Mouse (Mus musculus) c-Kit-positive CD71-positive TER-119-negative erythroid progenitor cells, embryonic 14.5 days (primary cell): ENCODE measurements around the gene Smim20.

Experiments
- DNase-seq: peaks from one replicate; pipeline ENCODE4 v3.0.0-alpha.2; 2013; ENCODE audit warnings: low read depth

Smim20 gene

GRCm38 (mm10) chr5:53266181-53266580, 702 bp upstream of the Smim20 start:
- DNase-seq, result no peak

GRCm38 (mm10) chr5:53268095-53268692, 1.3 kb downstream of the Smim20 start:
- DNase-seq, result no peak

- DNase-seq, result no peak
These were observed 2.9 kb downstream of the Smim20 start for GRCm38 (mm10) chr5:53269799-53270198.

DNA sequence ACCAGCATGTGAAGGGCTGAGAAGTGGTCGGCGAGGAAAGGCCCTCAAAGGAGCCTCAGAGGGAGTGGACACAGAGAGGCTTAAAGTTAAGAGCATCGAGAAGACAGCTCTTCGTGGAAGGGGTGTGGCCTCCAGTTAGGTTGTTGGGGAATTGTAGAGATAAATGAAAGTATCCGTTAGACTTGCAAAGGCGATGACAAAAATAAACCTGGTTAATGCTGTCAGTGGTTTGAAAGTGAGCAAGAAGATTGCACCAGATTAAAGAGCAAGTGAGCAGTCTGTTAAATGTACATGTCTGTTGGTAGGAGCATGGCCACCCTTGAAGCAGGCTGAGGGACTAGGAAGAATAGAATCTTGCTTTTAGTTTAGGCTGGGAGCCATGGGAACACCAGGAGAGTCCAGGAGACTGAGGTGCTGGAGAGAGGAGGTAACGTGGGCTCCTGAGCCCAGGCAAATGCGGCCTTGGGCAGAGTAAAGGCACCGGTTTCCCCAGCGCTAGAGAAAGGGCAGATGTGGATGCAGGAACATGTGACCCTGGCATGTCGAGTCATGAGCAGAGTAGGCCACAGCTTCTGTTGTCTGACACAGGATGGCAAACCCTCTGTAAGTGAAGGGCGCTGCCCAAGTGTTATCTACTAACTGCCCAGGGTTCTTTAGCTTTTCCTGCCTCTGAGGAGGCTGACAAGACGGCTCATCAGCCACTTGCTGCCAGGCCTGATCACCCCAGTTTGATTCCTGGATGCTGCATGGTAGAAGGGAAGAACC, 4.2 kb downstream of the Smim20 start:
- DNase-seq, result no peak

DNA sequence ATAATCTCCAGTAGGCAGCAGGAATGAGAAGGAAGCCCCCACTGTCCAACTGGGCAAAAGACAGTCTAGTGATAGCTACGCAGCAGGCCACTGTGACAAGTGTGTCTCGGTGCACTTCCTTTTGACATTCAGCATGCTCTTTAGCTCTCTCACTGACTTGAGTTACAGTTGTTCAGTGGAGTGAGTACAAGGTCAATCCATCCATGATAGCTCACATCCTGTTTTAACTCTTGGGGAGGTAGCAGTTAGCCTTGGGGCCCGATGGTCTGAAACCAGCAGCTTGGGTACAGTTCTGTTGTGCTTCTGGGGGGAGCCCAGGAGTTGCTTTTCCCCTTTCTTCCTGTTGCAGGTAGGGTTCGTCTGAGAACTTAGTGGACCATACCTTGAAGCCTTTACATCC, 5.7 kb downstream of the Smim20 start:
- no peak for DNase-seq

- DNase-seq, result no peak
These were observed 7.0 kb downstream of the Smim20 start for GRCm38 (mm10) chr5:53273699-53274430.

GRCm38 (mm10) chr5:53274811-53275355, 8.0 kb downstream of the Smim20 start:
- DNase-seq, result no peak

- no peak for DNase-seq
These were observed 8.5 kb downstream of the Smim20 start for GRCm38 (mm10) chr5:53275376-53275775.

- DNase-seq, result no peak
These were observed 9.7 kb downstream of the Smim20 start for GRCm38 (mm10) chr5:53276470-53277022.

GRCm38 (mm10) chr5:53277716-53278263, 10.9 kb downstream of the Smim20 start:
- no peak for DNase-seq

- no peak for DNase-seq
These were observed 12.4 kb downstream of the Smim20 start for GRCm38 (mm10) chr5:53279216-53279813.

DNA sequence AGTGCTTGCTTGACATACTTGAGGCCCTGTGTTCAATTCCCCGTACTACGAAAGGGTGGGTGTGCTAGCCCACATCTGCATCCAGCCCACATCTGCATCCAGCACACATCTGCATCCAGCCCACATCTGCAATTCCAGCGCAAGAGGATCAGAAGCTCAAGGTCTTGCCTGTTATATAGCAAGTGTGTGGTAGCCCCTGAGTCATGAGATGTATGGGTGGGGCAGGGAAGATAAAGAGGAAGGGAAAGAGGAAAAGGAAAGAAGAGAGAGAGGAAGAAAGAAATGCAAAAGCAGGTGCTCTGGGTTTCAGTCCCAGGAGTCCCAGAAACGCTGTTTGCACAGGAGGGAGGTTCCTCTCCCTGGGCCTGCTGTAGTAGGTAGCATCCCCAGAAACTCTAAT, 15.6 kb downstream of the Smim20 start:
- no peak for DNase-seq

DNA sequence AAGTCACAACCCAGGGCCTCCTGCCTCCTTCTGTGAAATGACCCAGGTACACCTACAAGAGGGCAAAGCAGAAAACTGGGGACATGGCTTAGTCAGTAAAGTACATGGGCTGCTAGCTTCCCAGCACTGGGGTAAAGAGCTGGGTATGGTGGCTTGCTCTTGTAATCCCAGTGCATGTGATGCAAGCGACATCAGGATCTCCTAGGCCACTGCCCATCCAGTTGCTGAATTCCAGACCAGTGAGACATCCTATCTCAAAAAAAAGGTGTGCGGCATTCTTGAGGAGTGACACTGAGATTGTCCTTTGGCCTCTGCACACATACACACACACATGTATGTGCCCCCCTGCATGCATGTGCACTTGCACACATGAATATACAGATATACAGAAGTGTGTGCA, 19.5 kb downstream of the Smim20 start:
- no peak for DNase-seq

- DNase-seq, result no peak
These were observed 22.6 kb downstream of the Smim20 start for GRCm38 (mm10) chr5:53289438-53289837.

DNA sequence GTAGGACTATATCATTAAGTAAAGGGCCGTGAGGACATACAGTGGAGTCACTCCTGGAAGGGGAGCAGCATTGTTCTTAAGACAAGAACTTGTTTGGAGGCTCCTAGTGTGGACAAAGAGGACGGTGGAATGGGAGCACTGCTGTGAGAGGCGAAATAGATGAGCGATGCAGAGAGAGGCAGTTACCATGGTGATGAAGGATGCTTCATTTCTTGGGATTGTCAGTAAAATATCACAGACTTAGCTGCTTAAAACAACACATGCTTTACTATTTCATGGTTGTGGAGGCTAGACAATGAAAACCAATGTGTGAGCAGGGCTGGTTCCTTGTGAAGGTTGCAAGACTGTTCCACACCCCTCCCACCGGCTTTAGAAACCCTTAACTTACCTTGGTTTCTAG, 27.7 kb downstream of the Smim20 start:
- DNase-seq, result no peak

- no peak for DNase-seq
These were observed 30.1 kb downstream of the Smim20 start for GRCm38 (mm10) chr5:53296961-53297360.

DNA sequence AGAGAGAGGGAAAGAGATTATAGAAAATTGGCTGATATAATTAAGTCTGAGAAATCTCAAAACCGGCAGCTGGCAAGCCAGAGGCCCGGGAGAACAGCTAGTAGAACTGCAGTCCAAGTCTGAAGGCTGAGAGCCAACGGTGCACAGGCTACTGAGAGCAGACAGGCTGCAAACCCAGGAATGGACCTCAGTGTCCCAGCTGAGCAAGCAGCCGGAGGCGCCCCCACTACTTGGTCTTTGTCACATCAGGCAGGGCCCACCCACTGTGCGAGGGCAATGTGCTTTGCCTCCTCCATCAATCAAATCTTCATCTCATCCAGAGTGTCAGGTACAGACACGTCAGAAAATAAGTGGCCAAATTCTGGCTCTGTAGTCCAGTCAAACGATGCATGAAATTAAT, 34.6 kb downstream of the Smim20 start:
- DNase-seq, result no peak

DNA sequence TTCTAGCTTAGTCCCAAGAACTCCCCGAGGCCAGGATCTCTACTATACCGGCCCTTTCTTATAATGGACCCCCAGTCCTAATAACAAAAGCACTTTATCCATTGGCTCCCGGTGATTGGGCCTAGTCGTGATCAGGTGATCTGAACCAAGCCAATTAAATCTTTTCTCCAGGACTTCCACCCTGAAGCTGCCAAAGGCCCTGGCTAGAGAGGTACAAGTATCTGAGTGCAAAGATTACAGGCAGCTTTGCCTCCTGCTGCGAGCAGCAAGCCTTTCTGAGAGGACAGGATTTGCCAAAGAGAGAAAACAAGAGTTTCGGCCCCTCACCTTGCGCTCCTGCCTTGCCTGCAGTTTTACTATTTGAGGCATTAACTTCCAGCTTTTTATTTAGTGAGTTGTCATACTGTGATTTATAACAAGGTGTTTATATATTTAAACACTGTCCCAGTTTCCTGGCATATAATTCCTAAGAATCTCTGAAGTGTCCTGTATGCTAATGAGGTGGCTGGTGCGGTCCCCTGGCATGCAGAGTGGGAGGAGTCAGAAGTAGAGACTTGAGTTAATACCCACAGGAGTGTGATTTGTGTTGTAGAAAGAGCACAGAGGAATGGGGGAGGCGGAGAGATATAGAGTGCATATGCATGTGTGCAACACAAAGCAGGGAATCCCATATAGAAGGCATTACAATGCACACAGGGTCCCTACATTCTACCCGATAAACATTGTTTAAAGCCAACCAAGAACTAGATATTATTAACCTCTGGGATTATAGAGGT, 36.2 kb downstream of the Smim20 start:
- DNase-seq, result no peak

DNA sequence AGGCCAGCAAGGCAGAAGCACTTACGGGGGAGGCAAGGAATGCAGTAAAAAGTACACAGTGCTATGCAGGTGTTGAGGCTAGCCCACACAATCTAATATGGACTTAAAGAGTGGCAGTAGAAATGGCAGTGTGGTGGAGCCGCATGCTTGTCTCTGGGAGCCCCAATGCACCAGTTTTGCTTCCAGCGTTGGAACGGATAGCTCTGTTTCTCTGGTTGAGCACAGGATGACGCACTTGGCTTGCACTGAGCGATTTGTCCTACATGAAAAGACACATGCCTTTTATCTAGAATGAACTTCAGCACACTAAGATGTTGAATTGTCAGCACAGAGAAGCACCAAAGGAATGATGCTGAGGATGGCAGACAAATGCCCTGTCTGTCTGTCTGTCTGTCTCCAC, 37.1 kb downstream of the Smim20 start:
- no peak for DNase-seq

DNA sequence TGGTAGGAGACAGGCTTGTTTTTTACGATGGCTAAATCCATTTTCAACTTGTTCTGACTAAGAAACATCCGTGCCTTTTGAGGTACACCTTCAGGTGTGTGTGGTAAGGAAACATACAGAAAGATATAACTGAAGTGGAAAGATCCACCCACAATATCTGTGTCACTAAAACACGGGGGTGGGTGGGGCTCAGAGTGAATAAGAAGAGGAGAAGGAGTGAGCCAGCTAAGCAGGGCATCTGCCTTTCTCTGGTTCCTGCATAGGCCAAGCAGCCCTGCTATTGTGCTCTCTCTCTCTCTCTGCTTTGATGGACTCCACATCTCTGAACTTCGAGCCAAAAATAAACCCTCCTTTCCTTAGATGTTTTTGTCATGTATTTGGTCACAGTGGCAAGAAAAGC, 38.1 kb downstream of the Smim20 start:
- DNase-seq, result no peak

DNA sequence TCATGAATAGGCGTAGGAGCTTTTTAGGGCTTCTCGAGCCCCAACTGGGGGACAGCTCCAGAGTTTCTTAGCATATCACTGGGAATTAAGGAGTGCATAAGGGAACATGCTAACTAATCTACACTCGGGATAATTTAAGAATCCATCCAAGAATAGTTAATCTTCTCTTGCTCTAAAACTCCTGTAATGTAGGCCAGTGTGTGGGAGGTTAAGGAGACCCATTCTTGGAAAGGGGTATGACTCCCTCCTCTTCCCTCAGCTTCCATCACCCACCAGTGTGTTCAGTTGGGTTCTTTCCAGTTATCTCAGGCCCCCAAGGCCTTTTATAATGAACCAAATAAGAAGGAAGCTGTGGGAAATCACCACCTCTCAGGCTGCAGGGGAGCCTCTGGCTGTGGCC, 40.0 kb downstream of the Smim20 start:
- DNase-seq, result no peak
